Mouse (Mus musculus) myocyte (in vitro differentiated cells): ENCODE results near the gene Gm10322. TPM values are rescaled to one million over a fixed set of nuclear protein-coding genes. Genes with fewer than 3 reads are reported as not detected.

Experiments
- H3K27me3 ChIP-seq: one replicate; pipeline ENCODE4 v1.6.1; 2011; ENCODE audit not compliant: control insufficient read depth, insufficient read depth, insufficient read length
- H3K36me3 ChIP-seq: one replicate; pipeline ENCODE4 v1.6.1; 2011; ENCODE audit not compliant: control insufficient read depth, insufficient read depth
- H3K4me2 ChIP-seq: one replicate; pipeline ENCODE4 v1.6.1; 2011; ENCODE audit warnings: low read depth, control low read depth
- H3K4me3 ChIP-seq: one replicate; pipeline ENCODE4 v1.5.1; 2011; ENCODE audit warnings: mild to moderate bottlenecking, control low read depth, moderate library complexity
- H3K79me2 ChIP-seq: one replicate; pipeline ENCODE4 v1.6.1; 2011; ENCODE audit not compliant: control insufficient read depth, insufficient read depth
- H3ac ChIP-seq: one replicate; pipeline ENCODE4 v1.6.1; 2011; ENCODE audit not compliant: control insufficient read depth, insufficient read length
- CEBPB ChIP-seq: IDR thresholded peaks from 2 replicates; pipeline ENCODE4 v1.6.1; 2011; ENCODE audit warnings: mild to moderate bottlenecking, moderate library complexity; ENCODE audit not compliant: poor library complexity, insufficient read depth, severe bottlenecking
- E2F4 ChIP-seq: IDR thresholded peaks from one replicate; pipeline ENCODE4 v1.6.1; 2011; ENCODE audit warnings: mild to moderate bottlenecking, control low read depth, moderate library complexity; ENCODE audit not compliant: insufficient read depth
- MAX ChIP-seq: IDR thresholded peaks from one replicate; pipeline ENCODE4 v1.6.1; 2011; ENCODE audit warnings: low read depth, mild to moderate bottlenecking, control low read depth
- MYOD1 ChIP-seq, 3 experiments: IDR thresholded peaks; one replicate each; pipeline ENCODE4 v1.6.1; 2011; ENCODE audit warnings: control low read depth in 2 of 3, low read depth in 2 of 3, mild to moderate bottlenecking in 2 of 3, moderate library complexity in 1 of 3; ENCODE audit not compliant: insufficient read length in 2 of 3, control insufficient read depth in 1 of 3
- MYOG ChIP-seq, 3 experiments: IDR thresholded peaks; one replicate each; pipeline ENCODE4 v1.6.1; 2011; ENCODE audit warnings: control low read depth in 2 of 3, low read depth in 2 of 3, mild to moderate bottlenecking in 2 of 3; ENCODE audit not compliant: insufficient read length in 2 of 3, control insufficient read depth in 1 of 3, insufficient read depth in 1 of 3
- POLR2A ChIP-seq: IDR thresholded peaks from one replicate; pipeline ENCODE4 v1.6.1; 2011; ENCODE audit warnings: low read depth, mild to moderate bottlenecking, control low read depth, moderate library complexity; ENCODE audit not compliant: insufficient read length
- POLR2AphosphoS2 ChIP-seq: IDR thresholded peaks from one replicate; pipeline ENCODE4 v1.6.1; 2011; ENCODE audit warnings: low read depth, control low read depth; ENCODE audit not compliant: insufficient read length
- REST ChIP-seq: IDR thresholded peaks from one replicate; pipeline ENCODE4 v1.6.1; 2011; ENCODE audit warnings: mild to moderate bottlenecking, control low read depth, moderate library complexity; ENCODE audit not compliant: insufficient read depth, insufficient read length
- SRF ChIP-seq: IDR thresholded peaks from one replicate; pipeline ENCODE4 v1.6.1; 2011; ENCODE audit warnings: low read depth; ENCODE audit not compliant: control insufficient read depth, insufficient read length
- TCF12 ChIP-seq: IDR thresholded peaks from one replicate; pipeline ENCODE4 v1.6.1; 2011; ENCODE audit warnings: mild to moderate bottlenecking, control low read depth; ENCODE audit not compliant: poor library complexity, insufficient read depth, severe bottlenecking
- TCF3 ChIP-seq: IDR thresholded peaks from one replicate; pipeline ENCODE4 v1.6.1; 2011; ENCODE audit warnings: low read depth, control low read depth; ENCODE audit not compliant: insufficient read length
- USF1 ChIP-seq: IDR thresholded peaks from one replicate; pipeline ENCODE4 v1.6.1; 2011; ENCODE audit warnings: low read depth, mild to moderate bottlenecking, control low read depth, moderate library complexity
- polyA plus RNA-seq: library from polyadenylated mRNA; unstranded; fragments of >200 nt; fragmentation: generic; extraction: Trizol; gene quantifications from one replicate; pipeline ENCODE4 v1.2.1, GENCODE M21; 2012; ENCODE audit warnings: missing spikeins

Gm10322 gene
- polyA plus RNA-seq, 1 experiment: 0.37 TPM

GRCm38 (mm10) chr10:59613276-59613675 lies 2.6 kb upstream of the Gm10322 start:
- TF ChIP-seq POLR2AphosphoS2: no peak
- H3K27me3 ChIP-seq: no peaks in the 10 kb centered on the region
- no peak overlapping the region for H3ac ChIP-seq
- H3K4me3 ChIP-seq: no peak overlapping the region
- peaks cover 78% of the 10 kb centered on the region for H3K79me2 ChIP-seq
- H3K36me3 ChIP-seq: no peaks in the 10 kb centered on the region
- H3K4me2 ChIP-seq: peak overlapping the region; percentile 92

- Histone ChIP-seq H3ac (no peak overlapping the region), H3K4me3 (peak overlapping the region; percentile 88), H3K27me3 (no peaks in the 10 kb centered on the region), H3K4me2 (peak overlapping the region; percentile 92), H3K79me2 (peaks cover 69% of the 10 kb centered on the region), H3K36me3 (no peaks in the 10 kb centered on the region)
- no peak for TF ChIP-seq REST
- TF ChIP-seq MYOG (IDR thresholded peaks at IDR 0.05; ENCODE audit: control insufficient read depth in 1 of 3, insufficient read depth in 1 of 3, insufficient read length in 2 of 3, low read depth in 2 of 3): no peak
- TF ChIP-seq MYOD1 (IDR thresholded peaks at IDR 0.05; ENCODE audit: control insufficient read depth in 1 of 3, insufficient read length in 2 of 3, low read depth in 2 of 3): peak in 1 of 3 experiments; percentile 2
- no peak for TF ChIP-seq TCF3
- TF ChIP-seq POLR2AphosphoS2: no peak
- no peak for TF ChIP-seq POLR2A
Measured at GRCm38 (mm10) chr10:59614141-59614540, 1.7 kb upstream of the Gm10322 start.

- Histone ChIP-seq H3K79me2 (peaks cover 57% of the 10 kb centered on the region), H3K36me3 (no peaks in the 10 kb centered on the region), H3K4me2 (peak overlapping the region; percentile 92), H3ac (peak overlapping the region; percentile 74), H3K27me3 (no peaks in the 10 kb centered on the region), H3K4me3 (peak overlapping the region; percentile 88)
- TF ChIP-seq E2F4: no peak
- no peak for TF ChIP-seq POLR2AphosphoS2
- TF ChIP-seq CEBPB: no peak
- no peak for TF ChIP-seq MYOG (IDR thresholded peaks at IDR 0.05; ENCODE audit: control insufficient read depth in 1 of 3, insufficient read depth in 1 of 3, insufficient read length in 2 of 3, low read depth in 2 of 3)
- TF ChIP-seq REST: no peak
- TF ChIP-seq MAX: no peak
- TF ChIP-seq TCF3: no peak
- TF ChIP-seq MYOD1 (IDR thresholded peaks at IDR 0.05; ENCODE audit: control insufficient read depth in 1 of 3, insufficient read length in 2 of 3, low read depth in 2 of 3): no peak
- TF ChIP-seq POLR2A: no peak
- no peak for TF ChIP-seq TCF12
- no peak for TF ChIP-seq USF1
- TF ChIP-seq SRF: no peak
Measured at GRCm38 (mm10) chr10:59615411-59615810, 452 bp upstream of the Gm10322 start.

GRCm38 (mm10) chr10:59616522-59616921 lies 659 bp downstream of the Gm10322 start, which contains the start of gene Mcu:
Mcu (minus strand) TSS chr10:59616692.
- Histone ChIP-seq H3K4me3 (peak within 1 kb of the TSS; percentile 88), H3K36me3 (no peaks in the 10 kb centered on the region), H3K27me3 (no peaks in the 10 kb centered on the region), H3K4me2 (peak within 1 kb of the TSS; percentile 92), H3ac (peak within 1 kb of the TSS; percentile 74), H3K79me2 (peaks cover 46% of the 10 kb centered on the region)
- TF ChIP-seq POLR2A (peak; percentile 84), POLR2AphosphoS2 (peak; percentile 81), MAX (no peak), REST (peak; percentile 37)

DNA sequence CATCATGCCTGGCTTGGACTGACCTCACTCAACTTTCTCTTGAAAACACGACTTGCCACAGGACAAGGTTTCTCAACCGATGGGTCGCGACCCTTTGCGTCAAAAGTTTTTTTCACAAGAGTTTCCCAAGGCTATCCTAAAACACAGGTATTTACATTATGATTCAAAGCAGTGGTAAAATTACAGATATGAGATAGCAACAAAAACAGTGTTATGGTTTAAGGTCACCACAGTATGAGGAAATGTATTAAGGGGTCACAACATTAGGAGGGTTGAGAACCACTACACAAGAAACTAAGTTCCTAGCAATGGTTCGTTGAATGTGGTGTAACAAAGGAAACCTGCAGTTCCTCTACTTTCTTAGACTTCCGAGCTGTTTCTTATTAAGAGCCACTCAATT lies 1.9 kb downstream of the Gm10322 start:
- no peak for TF ChIP-seq POLR2A
- TF ChIP-seq E2F4: no peak
- TF ChIP-seq MAX: no peak
- TF ChIP-seq TCF3: no peak
- TF ChIP-seq MYOG (IDR thresholded peaks at IDR 0.05; ENCODE audit: control insufficient read depth in 1 of 3, insufficient read depth in 1 of 3, insufficient read length in 2 of 3, low read depth in 2 of 3): no peak
- no peak for TF ChIP-seq POLR2AphosphoS2
- no peak for TF ChIP-seq MYOD1 (IDR thresholded peaks at IDR 0.05; ENCODE audit: control insufficient read depth in 1 of 3, insufficient read length in 2 of 3, low read depth in 2 of 3)
- TF ChIP-seq REST: no peak
- TF ChIP-seq TCF12: no peak
- no peak for TF ChIP-seq CEBPB
- TF ChIP-seq SRF: no peak
- no peak for TF ChIP-seq USF1
- H3ac ChIP-seq: no peak overlapping the region

More for the DNA sequence above, 1.9 kb downstream of the Gm10322 start:
- Histone ChIP-seq H3K4me3 (no peak overlapping the region), H3K27me3 (no peaks in the 10 kb centered on the region), H3K4me2 (no peak overlapping the region), H3K36me3 (no peaks in the 10 kb centered on the region), H3K79me2 (peaks cover 33% of the 10 kb centered on the region)
